Mouse (Mus musculus) neural tube, embryonic 15.5 days (tissue): ENCODE measurements around the gene Pafah1b1. TPM values are rescaled to one million over a fixed set of nuclear protein-coding genes. Genes with fewer than 3 reads are reported as not detected.

Experiments used
- ATAC-seq: fragments of 200-750 bp; cut with Nextera tagmentation; 2 replicates; pipeline ENCODE4 v1.8.0; 2017; ENCODE audit warnings: mild to moderate bottlenecking, moderate TSS enrichment, moderate library complexity; ENCODE audit not compliant: low FRiP score
- H3K27ac ChIP-seq: fragments of 300-500 bp; sonication (generic); replicated peaks from 2 replicates; pipeline ENCODE4 v1.5.1; 2015; ENCODE audit warnings: mild to moderate bottlenecking, inconsistent platforms
- H3K27me3 ChIP-seq: fragments of 300-500 bp; sonication (generic); replicated peaks from 2 replicates; pipeline ENCODE4 v1.6.1; 2015; ENCODE audit warnings: inconsistent platforms
- H3K36me3 ChIP-seq: fragments of 300-500 bp; sonication (generic); 2 replicates; pipeline ENCODE4 v1.6.1; 2015; ENCODE audit warnings: inconsistent platforms
- H3K4me1 ChIP-seq: fragments of 300-500 bp; sonication (generic); 2 replicates; pipeline ENCODE4 v1.6.1; 2015; ENCODE audit warnings: inconsistent platforms
- H3K4me2 ChIP-seq: fragments of 300-500 bp; sonication (generic); 2 replicates; pipeline ENCODE4 v1.6.1; 2015; ENCODE audit warnings: inconsistent platforms, mild to moderate bottlenecking, moderate library complexity
- H3K4me3 ChIP-seq: fragments of 300-500 bp; sonication (generic); replicated peaks from 2 replicates; pipeline ENCODE4 v1.5.1; 2015; ENCODE audit warnings: mild to moderate bottlenecking, inconsistent platforms
- H3K9ac ChIP-seq: fragments of 300-500 bp; sonication (generic); replicated peaks from 2 replicates; pipeline ENCODE4 v1.6.1; 2015; ENCODE audit warnings: mild to moderate bottlenecking, inconsistent platforms
- H3K9me3 ChIP-seq: fragments of 300-500 bp; sonication (generic); replicated peaks from 2 replicates; pipeline ENCODE4 v1.6.1; 2016; ENCODE audit warnings: inconsistent platforms
- whole genome bisulfite sequencing: fragments of 180-500 bp; shearing (Covaris S2); methylation state at CpG from one replicate; pipeline ENCODE4 v1.1.7; 2015; ENCODE audit warnings: mixed read lengths; 5-methylcytosine and 5-hydroxymethylcytosine counted together
- polyA plus RNA-seq: library from polyadenylated mRNA; unstranded; fragments of >200 nt; fragmentation: Nextera tagmentation; extraction: Ambion mirVana; gene quantifications from 2 replicates; pipeline ENCODE4 v1.2.1, GENCODE M21; 2015

The Pafah1b1 gene
- polyA plus RNA-seq: 54.9 and 55.3 TPM in 2 replicates

DNA sequence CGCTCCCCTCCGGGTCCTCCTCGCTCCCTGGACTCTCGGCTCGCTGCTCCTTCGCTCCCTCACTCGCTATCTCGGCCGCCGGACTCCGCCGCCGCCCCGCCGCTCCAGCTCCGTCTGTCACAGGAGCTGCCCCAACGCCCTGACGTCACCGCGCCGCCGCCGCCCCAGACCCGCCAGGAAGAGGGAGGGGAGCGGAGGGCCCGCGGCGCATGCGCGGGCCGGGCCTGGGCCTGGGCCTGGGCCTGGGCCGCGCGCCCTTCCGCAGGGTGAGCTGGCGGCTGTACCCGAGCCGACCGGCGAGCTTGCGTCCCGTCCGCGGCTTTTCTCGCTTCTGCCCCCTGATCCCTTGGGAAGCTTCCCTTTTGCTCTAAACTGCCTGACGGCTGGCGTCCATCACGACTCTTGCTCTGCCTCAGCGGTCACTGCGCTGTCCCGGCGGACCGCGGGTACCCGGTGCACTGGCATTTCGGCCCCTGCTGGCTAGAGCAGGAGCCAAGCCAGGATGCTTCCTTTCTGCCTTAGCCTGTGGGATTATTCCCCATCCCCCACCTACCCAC lies at the start of gene Pafah1b1:
TSS of gene Pafah1b1 (minus strand) at position 436 of the 557 bp plus-strand sequence.
- Histone ChIP-seq H3K4me2 (peak within 1 kb of the TSS; percentile 74), H3K9ac (peak within 1 kb of the TSS; percentile 98), H3K36me3 (no peaks in the 10 kb centered on the region), H3K27me3 (no peaks in the 10 kb centered on the region), H3K27ac (peak within 1 kb of the TSS; percentile 100), H3K9me3 (no peaks in the 10 kb centered on the region), H3K4me1 (peaks cover 29% of the 10 kb centered on the region), H3K4me3 (peak within 1 kb of the TSS; percentile 90)
- ATAC-seq: peak; percentile 97
- WGBS: under 1% methylated on average over 41 of the region's 56 CpGs

DNA sequence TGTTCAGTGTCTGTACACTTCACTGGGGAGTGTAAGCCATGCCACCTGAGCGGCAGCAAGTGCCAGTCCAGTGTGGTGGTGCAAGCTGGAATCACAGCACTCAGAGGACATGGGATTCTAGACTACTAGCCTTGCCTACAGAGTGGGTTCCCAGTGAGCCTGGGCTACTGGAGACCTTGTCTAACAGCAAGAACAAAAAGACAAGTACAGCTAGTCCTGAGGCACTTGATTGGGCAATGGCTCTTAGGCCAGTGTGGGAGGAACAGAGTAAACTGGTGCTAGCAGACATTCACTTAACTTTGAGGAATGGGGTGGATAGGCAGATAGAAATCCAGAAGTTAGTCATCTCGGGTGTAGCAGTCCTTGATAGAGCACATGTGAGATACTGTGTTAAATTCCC lies 47.9 kb upstream of the Pafah1b1 start:
- ATAC-seq: no peak
- no peaks in the 10 kb centered on the region for H3K27me3 ChIP-seq
- WGBS: 94% methylated on average over 2 of the region's 2 CpGs
- no peak overlapping the region for H3K27ac ChIP-seq
- H3K9me3 ChIP-seq: no peaks in the 10 kb centered on the region
- H3K9ac ChIP-seq: no peak overlapping the region
- peaks cover 18% of the 10 kb centered on the region for H3K4me1 ChIP-seq
- H3K4me2 ChIP-seq: no peak overlapping the region
- no peak overlapping the region for H3K4me3 ChIP-seq
- peaks cover 33% of the 10 kb centered on the region for H3K36me3 ChIP-seq

DNA sequence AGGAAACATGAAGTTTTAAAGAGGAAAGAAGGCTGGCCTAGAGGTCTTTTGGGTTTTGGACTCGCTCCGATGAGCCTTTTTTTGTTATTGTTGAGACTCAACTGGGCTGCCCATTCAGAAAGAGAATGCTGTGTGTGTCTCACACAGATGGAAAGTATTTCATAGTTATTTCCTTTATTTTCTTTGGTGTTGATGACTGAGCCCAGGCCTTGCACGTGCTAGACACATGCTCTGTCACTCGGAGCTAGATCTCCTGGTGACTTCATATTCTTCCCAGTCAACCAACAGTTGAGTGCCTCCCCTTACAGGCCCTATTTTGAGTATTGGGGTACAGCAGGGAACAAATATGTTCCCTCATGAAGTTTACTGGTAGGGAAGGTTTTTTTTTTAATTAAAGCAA lies 47.2 kb upstream of the Pafah1b1 start:
- no peak overlapping the region for H3K27ac ChIP-seq
- no peaks in the 10 kb centered on the region for H3K9me3 ChIP-seq
- H3K4me2 ChIP-seq: peak overlapping the region; percentile 88
- WGBS: 71% methylated on average over 4 of the region's 4 CpGs
- peak overlapping the region; percentile 86 for H3K4me3 ChIP-seq
- no peak for ATAC-seq
- H3K9ac ChIP-seq: peak overlapping the region; percentile 80; the same call in 1 of the 2 replicates
- no peaks in the 10 kb centered on the region for H3K27me3 ChIP-seq
- peaks cover 26% of the 10 kb centered on the region for H3K36me3 ChIP-seq
- H3K4me1 ChIP-seq: peaks cover 18% of the 10 kb centered on the region

DNA sequence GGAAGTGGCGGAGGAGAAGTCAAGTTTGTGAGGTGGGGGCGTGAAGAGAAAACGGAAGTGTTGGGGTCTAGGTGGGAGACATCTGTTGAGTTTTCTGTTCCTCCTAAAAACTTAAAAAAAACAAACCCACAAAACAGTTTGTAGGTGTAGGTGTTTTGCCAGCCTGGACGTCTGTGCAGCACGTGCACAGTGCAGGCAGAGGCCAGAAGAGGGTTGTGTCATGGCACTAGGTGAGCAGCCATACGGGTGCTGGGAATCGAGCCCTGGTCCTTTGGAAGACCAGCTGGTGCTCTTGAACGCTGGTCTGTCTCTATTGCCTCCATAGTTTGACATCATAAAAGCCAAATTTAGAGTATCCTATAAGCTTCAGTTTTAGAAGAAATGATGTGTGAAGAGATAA lies 46.8 kb upstream of the Pafah1b1 start:
- Histone ChIP-seq H3K9me3 (no peaks in the 10 kb centered on the region), H3K4me2 (peak overlapping the region; percentile 88), H3K36me3 (peaks cover 23% of the 10 kb centered on the region), H3K4me1 (peaks cover 18% of the 10 kb centered on the region), H3K27me3 (no peaks in the 10 kb centered on the region), H3K4me3 (peak overlapping the region; percentile 86), H3K27ac (peak overlapping the region; percentile 93), H3K9ac (peak overlapping the region; percentile 80)
- 13% methylated on average over 8 of the region's 8 CpGs for WGBS
- ATAC-seq: no peak; the same call in 1 of the 2 replicates

DNA sequence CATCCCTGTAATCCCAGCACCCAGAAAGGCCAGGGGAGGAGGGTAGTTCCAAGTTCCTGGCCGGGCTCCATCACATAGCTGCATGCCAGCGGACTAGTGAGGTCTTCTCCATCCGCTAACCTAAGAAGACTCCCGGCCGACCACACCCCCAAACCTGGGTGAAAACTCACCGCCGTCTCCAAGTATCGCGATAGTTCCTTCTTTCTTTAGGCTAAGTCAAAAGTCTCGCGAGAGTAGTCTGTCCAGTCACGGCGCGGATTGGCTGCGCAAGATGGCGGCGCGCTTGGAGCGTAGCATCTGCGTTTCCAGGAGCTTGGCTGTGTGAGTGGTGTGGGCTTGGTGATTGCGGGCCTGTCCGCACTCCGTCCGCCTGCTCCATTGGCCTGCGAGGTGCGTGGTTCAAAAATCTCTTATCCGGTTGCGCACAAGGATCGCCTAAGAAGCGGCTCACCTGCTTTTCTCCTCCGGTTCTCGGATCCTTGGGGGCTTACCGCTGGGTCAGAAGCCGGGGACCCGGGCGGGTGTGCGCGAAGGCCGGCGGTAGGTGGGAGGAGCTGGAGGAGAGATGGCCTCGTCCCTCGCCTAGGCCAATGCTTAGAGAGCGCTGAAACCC lies 46.2 kb upstream of the Pafah1b1 start, which contains the start of gene Mettl16:
TSS of gene Mettl16 (plus strand) at position 236 of the 613 bp plus-strand sequence.
- Histone ChIP-seq H3K4me1 (peaks cover 18% of the 10 kb centered on the region), H3K27ac (peak within 1 kb of the TSS; percentile 93), H3K9ac (peak within 1 kb of the TSS; percentile 80), H3K36me3 (peaks cover 18% of the 10 kb centered on the region), H3K27me3 (no peaks in the 10 kb centered on the region), H3K4me2 (peak within 1 kb of the TSS; percentile 88), H3K9me3 (no peaks in the 10 kb centered on the region), H3K4me3 (peak within 1 kb of the TSS; percentile 86)
- 0% methylated on average over 43 of the region's 43 CpGs for WGBS
- peak; percentile 96 for ATAC-seq

DNA sequence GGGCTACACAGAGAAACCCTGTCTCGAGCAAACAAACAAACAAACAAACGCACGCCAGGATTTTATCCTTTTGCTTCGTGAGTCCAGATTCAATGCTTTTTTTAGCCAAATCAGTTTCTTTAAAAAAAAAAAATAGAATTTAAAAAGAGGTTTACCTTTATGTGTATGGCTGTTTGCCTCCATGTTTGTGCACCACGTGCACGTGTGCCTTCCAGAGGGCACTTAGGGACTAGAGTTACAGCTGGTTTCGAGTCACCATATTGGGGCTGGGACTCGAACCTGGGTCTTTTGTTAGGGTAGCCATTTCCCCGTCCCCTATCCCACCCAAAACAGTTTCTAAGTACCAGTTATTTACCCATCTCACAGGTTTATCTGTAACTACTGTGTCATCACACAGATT lies 45.6 kb upstream of the Pafah1b1 start:
- Histone ChIP-seq H3K27me3 (no peaks in the 10 kb centered on the region), H3K36me3 (peaks cover 11% of the 10 kb centered on the region), H3K9ac (peak overlapping the region; percentile 60), H3K27ac (peak overlapping the region; percentile 93), H3K9me3 (no peaks in the 10 kb centered on the region), H3K4me2 (peak overlapping the region; percentile 88), H3K4me1 (peaks cover 18% of the 10 kb centered on the region), H3K4me3 (peak overlapping the region; percentile 86)
- 83% methylated on average over 9 of the region's 9 CpGs for WGBS
- peak; percentile 14 for ATAC-seq

DNA sequence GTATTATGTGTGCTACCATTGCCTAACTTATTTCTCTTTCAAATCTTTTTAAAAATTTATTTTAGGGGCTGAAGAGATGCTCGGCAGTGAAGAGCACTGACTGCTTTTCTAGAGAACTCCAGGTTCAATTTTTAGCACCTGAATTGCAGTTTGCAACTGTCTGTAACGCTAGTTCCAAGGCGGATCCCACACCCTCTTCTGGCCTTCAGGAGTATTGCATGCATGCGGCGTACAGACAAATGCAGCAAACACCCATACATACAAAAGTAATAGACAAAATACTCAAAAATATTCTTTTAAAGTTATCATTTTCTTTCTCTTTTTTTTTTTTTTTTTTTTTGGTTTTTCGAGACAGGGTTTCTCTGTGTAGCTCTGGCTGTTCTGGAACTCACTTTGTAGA lies 43.6 kb upstream of the Pafah1b1 start:
- Histone ChIP-seq H3K4me1 (peaks cover 18% of the 10 kb centered on the region), H3K36me3 (no peaks in the 10 kb centered on the region), H3K9me3 (no peaks in the 10 kb centered on the region), H3K4me2 (no peak overlapping the region), H3K9ac (no peak overlapping the region), H3K27ac (no peak overlapping the region), H3K4me3 (no peak overlapping the region), H3K27me3 (no peaks in the 10 kb centered on the region)
- ATAC-seq: no peak
- 29% methylated on average over 6 of the region's 6 CpGs for WGBS

DNA sequence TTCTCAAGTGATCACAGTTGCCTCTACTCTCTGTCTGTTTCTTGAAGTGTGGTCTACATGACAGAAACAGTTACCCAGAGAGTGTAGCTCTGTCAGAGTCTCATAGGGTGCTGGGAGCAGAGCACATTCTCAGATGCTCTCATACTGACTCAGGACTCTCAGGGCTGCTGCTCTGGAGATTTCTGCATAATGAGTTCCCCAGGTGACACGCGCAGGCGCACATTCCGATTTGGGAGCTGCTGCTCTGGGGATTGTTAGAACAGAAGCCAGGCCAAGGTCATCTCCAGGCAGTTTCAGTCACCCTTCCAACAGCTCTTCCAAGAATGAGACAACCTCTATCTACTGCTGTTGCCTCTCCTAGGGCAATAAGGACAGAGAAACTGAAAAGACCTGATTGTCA lies 43.0 kb upstream of the Pafah1b1 start:
- WGBS: 88% methylated on average over 4 of the region's 4 CpGs

DNA sequence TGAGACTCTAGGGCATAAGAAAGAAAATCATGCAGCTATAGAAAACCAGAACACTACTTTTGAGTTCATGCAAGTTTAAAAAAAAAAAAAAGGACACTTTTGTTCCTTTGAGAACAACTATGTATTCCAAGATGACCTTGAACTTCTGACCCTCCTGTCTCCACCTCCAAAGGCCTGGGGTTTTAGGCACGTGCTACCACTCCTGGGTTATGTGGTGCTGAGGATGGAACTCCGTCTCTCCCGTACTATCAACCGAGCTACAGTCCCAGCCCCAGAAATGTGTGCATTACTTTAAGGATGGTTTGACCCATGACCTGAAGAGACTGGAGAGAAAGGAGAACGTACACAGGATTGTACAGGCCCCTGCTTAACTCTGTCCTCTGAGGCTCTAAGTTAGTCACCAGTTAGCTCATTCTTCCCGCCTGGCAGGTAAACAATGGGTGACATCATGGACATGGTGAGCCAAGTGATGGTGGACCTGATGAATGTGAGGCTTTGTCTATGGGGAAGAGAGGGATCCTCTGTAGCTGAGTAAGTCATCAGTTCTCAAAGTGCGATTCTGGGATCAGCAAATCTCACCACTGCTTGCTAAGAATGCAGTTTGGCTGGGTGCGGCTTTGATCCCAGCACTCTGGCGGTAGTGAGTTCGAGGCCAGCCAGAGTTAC lies 39.6 kb upstream of the Pafah1b1 start:
- ATAC-seq: no peak
- H3K4me1 ChIP-seq: no peaks in the 10 kb centered on the region
- H3K4me2 ChIP-seq: no peak overlapping the region
- H3K9me3 ChIP-seq: no peaks in the 10 kb centered on the region
- no peak overlapping the region for H3K27ac ChIP-seq
- H3K36me3 ChIP-seq: no peaks in the 10 kb centered on the region
- no peak overlapping the region for H3K9ac ChIP-seq
- H3K27me3 ChIP-seq: no peaks in the 10 kb centered on the region
- H3K4me3 ChIP-seq: no peak overlapping the region
- 78% methylated on average over 10 of the region's 10 CpGs for WGBS

More for the DNA sequence above, 43.0 kb upstream of the Pafah1b1 start:
- Histone ChIP-seq H3K36me3 (no peaks in the 10 kb centered on the region), H3K4me3 (no peak overlapping the region), H3K9me3 (no peaks in the 10 kb centered on the region), H3K27me3 (no peaks in the 10 kb centered on the region), H3K4me2 (no peak overlapping the region), H3K9ac (no peak overlapping the region), H3K27ac (no peak overlapping the region), H3K4me1 (peaks cover 16% of the 10 kb centered on the region)
- ATAC-seq: no peak

DNA sequence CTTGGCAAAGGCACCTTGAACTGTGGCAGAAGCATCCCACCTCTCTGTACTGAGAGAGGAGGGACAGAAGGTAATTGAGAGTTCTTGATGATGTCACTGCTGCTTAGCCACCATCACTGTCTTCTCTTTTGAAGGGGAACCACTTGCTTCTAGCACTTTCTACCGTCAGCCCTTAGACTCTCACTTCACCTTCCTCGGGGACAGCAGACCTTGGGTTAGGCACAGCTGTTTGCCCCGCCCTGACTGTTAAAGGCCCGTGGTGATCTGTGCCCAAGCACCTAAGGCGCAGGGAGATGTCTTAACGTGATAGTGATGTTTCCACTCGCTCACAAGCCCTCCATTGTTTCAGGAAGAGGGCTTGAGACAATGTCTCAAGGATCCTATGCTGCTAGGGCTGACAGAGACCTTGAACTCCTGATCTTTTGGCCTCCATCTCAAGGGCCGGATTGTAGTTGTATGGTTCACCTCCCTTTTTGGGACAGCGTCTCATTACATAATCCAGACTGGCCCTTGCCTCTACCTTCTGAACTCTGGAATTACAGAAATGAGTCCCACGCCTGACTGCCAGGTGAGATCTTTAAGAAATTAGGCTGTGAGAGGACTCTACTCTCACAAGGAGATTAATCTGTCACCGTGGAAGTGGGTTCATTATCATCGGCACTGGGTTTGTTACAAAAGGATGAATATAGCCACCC lies 36.7 kb upstream of the Pafah1b1 start:
- H3K9me3 ChIP-seq: no peaks in the 10 kb centered on the region
- ATAC-seq: no peak
- no peak overlapping the region for H3K27ac ChIP-seq

DNA sequence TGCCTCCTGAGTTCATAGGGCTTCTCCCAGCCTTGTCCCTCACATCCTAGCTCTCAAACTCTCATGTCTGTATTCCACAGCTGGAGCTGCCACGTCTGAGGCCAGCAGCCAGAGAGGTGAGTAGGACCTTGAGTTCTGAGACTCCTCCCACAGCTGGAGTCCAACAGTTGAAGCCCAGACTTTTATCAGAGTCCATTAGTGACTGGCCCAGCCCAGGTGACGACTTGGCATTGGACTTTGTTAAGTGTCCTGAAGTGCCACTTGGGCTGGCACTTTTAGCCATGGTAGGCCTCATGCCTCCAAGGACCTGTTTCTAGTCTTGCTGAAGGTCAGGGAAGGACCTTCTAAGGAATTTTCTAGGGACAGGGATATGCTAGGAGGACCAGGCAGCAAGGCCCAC lies 32.2 kb upstream of the Pafah1b1 start:
- Histone ChIP-seq H3K27me3 (no peaks in the 10 kb centered on the region), H3K9ac (no peak overlapping the region), H3K27ac (no peak overlapping the region), H3K9me3 (no peaks in the 10 kb centered on the region), H3K4me3 (no peak overlapping the region), H3K4me2 (no peak overlapping the region), H3K4me1 (peaks cover 1% of the 10 kb centered on the region), H3K36me3 (no peaks in the 10 kb centered on the region)
- no peak for ATAC-seq
- WGBS: 63% methylated on average over 2 of the region's 2 CpGs

More for the DNA sequence above, 36.7 kb upstream of the Pafah1b1 start:
- 75% methylated on average over 12 of the region's 12 CpGs for WGBS
- no peaks in the 10 kb centered on the region for H3K36me3 ChIP-seq
- H3K4me1 ChIP-seq: no peaks in the 10 kb centered on the region
- no peak overlapping the region for H3K9ac ChIP-seq
- H3K4me3 ChIP-seq: no peak overlapping the region
- no peak overlapping the region for H3K4me2 ChIP-seq
- H3K27me3 ChIP-seq: no peaks in the 10 kb centered on the region
